Mouse (Mus musculus): ENCODE results near the gene Il10rb.

Gene Il10rb

DNA sequence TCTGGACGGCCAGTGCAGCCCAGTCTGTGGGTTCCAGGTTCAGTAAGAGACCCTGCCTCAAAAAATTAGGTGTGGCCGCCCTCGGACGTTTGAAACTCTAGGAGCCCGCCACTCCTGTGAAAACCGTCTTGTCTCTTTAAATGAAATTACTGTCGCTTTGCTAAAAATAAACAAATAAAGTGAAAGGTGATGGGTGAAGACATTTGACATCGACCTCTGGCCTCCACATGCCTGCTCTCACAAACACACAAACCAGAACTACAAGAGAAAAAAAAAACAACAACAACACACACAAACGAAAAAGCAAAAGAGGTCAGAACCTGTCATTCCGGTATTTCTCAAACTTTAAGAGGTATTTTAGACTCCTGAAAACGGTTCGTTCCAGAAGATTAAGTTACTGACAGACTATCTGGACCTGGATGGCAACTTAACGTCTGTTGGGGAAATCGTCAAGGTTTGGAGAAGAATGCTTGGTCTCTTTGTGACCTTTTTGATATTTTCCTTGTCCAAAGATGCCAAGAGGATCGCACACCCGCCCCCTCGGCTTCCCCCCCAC is 27.5 kb upstream of the Il10rb start:
- CTCF ChIA-PET, result interaction anchor here in 1 of 4 experiments (0.6 kb wide), 1 partner anchor 149 kb away, joined by 4 read pairs; no protein-coding TSS in a partner anchor
- POLR2A ChIA-PET, result interaction anchor here in 3 of 4 experiments (0.6 to 1.6 kb wide), 6 partner anchors 15 to 334 kb away, joined by 3 to 5 read pairs (median 4); partner anchors contain the start of genes Gart (in 1 of the 3), Ifnar1 (in 1 of the 3), Paxbp1 (in 1 of the 3) and Son (in 1 of the 3)

- POLR2A ChIA-PET, result interaction anchor here in 2 of 4 experiments (0.8 to 1.6 kb wide), 4 partner anchors 15 to 335 kb away, joined by 3 to 5 read pairs (median 4); partner anchors contain the start of genes Ifnar1 (in 1 of the 2) and Paxbp1 (in 1 of the 2)
Measured at GRCm38 (mm10) chr16:91378991-91379390, 27.0 kb upstream of the Il10rb start.

GRCm38 (mm10) chr16:91379412-91379811 is 26.6 kb upstream of the Il10rb start:
- POLR2A ChIA-PET, result interaction anchor here in 3 of 4 experiments (0.5 to 1.6 kb wide), 5 partner anchors 16 to 335 kb away, joined by 3 to 5 read pairs (median 3); partner anchors contain the start of genes Ifnar1 (in 1 of the 3) and Paxbp1 (in 1 of the 3)
- CTCF ChIA-PET, result interaction anchor here in 2 of 4 experiments (0.6 to 0.7 kb wide), 2 partner anchors 148 to 175 kb away, joined by 3 to 4 read pairs; no protein-coding TSS in a partner anchor

More at GRCm38 (mm10) chr16:91378991-91379390, 27.0 kb upstream of the Il10rb start:
- CTCF ChIA-PET, result interaction anchor here in 2 of 4 experiments (0.6 to 0.7 kb wide), 2 partner anchors 148 to 176 kb away, joined by 3 to 4 read pairs; no protein-coding TSS in a partner anchor

- POLR2A ChIA-PET, result interaction anchor here in 2 of 4 experiments (0.9 to 1.6 kb wide), 3 partner anchors 8 to 285 kb away, joined by 3 to 5 read pairs (median 3); partner anchors contain the start of genes Ifnar1 (in 1 of the 2) and Ifnar2 (in 1 of the 2)
- CTCF ChIA-PET, result interaction anchor here in 1 of 4 experiments (0.6 kb wide), 1 partner anchor 23 kb away, joined by 3 read pairs; no protein-coding TSS in a partner anchor
Measured at GRCm38 (mm10) chr16:91380151-91380550, 25.8 kb upstream of the Il10rb start.

DNA sequence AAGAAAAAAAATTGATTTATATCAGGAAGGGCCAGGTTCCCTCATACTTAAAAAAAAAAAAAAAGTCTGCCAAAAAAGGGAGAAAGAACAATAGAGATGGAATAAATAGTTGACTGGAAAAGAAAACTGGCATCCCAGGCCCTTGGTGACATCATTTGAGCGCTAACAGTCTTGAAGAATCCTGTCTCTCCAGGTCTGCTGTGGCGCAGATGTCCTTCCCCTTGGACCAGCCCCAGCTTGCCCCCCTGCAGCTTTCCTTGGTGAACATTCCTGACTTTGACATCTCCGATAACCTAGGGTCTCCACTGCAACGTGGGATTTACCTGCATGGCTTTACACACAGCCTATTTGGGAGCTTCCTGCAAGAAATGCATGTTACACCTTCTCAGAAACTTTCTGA is 24.4 kb upstream of the Il10rb start:
- ChIA-PET CTCF (interaction anchor here in 1 of 4 experiments (0.5 to 1.4 kb wide), 2 partner anchors 9 to 23 kb away, joined by 6 to 7 read pairs; no protein-coding TSS in a partner anchor), POLR2A (interaction anchor here in 2 of 4 experiments (0.6 to 2.2 kb wide), 3 partner anchors 8 to 145 kb away, joined by 3 to 6 read pairs (median 3); partner anchors contain the start of gene Ifnar2 (in 1 of the 2))

- POLR2A ChIA-PET, result interaction anchor here in 1 of 4 experiments (2.2 kb wide), 1 partner anchor 9 kb away, joined by 6 read pairs; the partner anchor contains the start of gene Ifnar2
Measured at GRCm38 (mm10) chr16:91382261-91382790, 23.6 kb upstream of the Il10rb start.

DNA sequence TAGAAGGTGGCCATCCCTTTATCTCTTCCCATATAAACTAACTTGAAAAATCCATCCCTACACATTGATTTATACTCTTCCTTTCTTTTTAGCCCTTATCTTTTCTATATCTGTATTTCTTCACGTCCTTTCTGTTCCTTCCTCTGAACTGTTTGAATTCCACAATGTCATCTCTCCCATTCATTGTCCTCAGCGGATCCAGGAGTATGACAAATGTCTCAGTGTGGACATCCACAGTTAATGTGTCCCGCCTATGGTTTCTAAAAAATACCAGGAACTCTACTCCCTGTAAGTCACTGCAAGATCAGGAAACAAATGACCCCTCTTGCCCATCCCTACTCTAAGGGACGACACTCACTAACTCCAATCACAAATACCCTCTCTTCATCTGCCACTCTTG is 21.7 kb upstream of the Il10rb start:
- ChIA-PET CTCF (interaction anchor here in 1 of 4 experiments (0.9 kb wide), 1 partner anchor 160 kb away, joined by 3 read pairs; the partner anchor contains the start of gene Olig2), POLR2A (interaction anchor here in 2 of 4 experiments (0.5 to 0.9 kb wide), 2 partner anchors 9 to 262 kb away, joined by 3 read pairs; partner anchors contain the start of gene Gart (in 1 of the 2))

More at GRCm38 (mm10) chr16:91382261-91382790, 23.6 kb upstream of the Il10rb start:
- CTCF ChIA-PET, result interaction anchor here in 2 of 4 experiments (0.9 to 1.4 kb wide), 2 partner anchors 24 kb away, joined by 3 to 7 read pairs; no protein-coding TSS in a partner anchor

GRCm38 (mm10) chr16:91385621-91386020 is 20.3 kb upstream of the Il10rb start:
- ChIA-PET CTCF (interaction anchor here in 1 of 4 experiments (0.6 kb wide), 1 partner anchor 127 kb away, joined by 4 read pairs; no protein-coding TSS in a partner anchor), POLR2A (interaction anchor here in 3 of 4 experiments (0.7 to 1.4 kb wide), 3 partner anchors 9 to 636 kb away, joined by 3 to 5 read pairs (median 4); no protein-coding TSS in a partner anchor)

DNA sequence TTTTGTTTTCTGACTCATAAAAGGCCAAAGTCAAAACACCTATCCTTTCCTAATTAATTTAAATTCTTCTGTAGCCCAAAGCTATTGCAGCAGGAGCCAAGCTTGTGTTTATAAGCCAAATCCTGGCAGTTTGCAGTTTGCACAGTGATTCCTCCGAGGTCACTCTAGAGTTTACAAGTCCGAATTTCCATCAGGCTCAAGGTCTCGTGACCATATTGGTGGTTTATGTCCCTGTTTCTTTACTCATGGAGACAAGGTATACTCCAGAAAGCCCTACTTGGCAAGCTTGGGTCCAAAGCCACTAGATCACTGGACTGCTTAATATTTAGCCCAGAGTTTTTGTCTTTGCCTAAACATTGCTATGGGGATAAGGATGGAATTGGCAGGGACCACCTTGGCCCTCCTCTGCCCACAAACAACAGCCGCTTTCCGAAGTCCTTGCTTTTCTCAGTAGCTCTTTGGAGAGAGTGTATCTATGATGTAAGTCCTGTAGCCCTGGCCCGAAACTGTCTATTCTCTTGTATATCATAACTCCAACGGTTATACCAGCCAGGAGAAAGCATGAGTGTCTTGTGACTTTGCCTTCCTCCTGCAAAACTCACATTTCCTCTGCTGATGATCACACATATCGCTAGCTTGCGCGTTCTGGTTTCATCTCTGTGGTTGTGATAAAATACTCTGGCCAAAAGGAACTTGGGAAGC is 19.4 kb upstream of the Il10rb start:
- ChIA-PET POLR2A (interaction anchor here in 1 of 4 experiments (1.4 kb wide), 1 partner anchor 10 kb away, joined by 4 read pairs; no protein-coding TSS in a partner anchor), CTCF (interaction anchor here in 1 of 4 experiments (1.0 kb wide), 1 partner anchor 28 kb away, joined by 9 read pairs; no protein-coding TSS in a partner anchor)

- POLR2A ChIA-PET, result interaction anchor here in 1 of 4 experiments (1.4 kb wide), 1 partner anchor 11 kb away, joined by 4 read pairs; no protein-coding TSS in a partner anchor
- CTCF ChIA-PET, result interaction anchor here in 1 of 4 experiments (1.0 kb wide), 1 partner anchor 28 kb away, joined by 9 read pairs; no protein-coding TSS in a partner anchor
Measured at GRCm38 (mm10) chr16:91387121-91387486, 18.9 kb upstream of the Il10rb start.

DNA sequence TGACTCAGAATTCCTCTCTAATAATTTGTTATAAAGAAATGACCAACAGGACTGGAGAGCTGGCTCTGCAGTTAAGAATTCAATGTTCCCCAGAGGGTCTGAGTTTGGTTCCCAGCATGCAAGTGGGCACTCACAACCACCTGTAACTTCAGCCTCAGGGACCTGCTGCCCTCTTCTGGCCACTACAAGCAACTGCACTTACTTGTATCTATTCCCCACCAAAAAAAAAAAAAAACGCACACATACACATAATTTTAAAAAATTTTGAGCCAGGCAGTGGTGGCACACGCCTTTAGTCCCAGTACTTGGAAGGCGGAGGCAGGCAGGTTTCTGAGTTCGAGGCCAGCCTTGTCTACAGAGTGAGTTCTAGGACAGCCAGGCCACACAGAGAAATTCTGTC is 15.9 kb upstream of the Il10rb start:
- CTCF ChIA-PET, result interaction anchor here (0.6 to 1.2 kb wide), 8 partner anchors 8 to 1233 kb away, joined by 3 to 8 read pairs (median 3); no protein-coding TSS in a partner anchor
- POLR2A ChIA-PET, result interaction anchor here in 1 of 4 experiments (0.7 kb wide), 1 partner anchor 200 kb away, joined by 3 read pairs; no protein-coding TSS in a partner anchor

- ChIA-PET CTCF (interaction anchor here in 1 of 4 experiments (0.6 kb wide), 1 partner anchor 645 kb away, joined by 3 read pairs; no protein-coding TSS in a partner anchor), POLR2A (no interaction called here)
Measured at GRCm38 (mm10) chr16:91391421-91391820, 14.5 kb upstream of the Il10rb start, which contains the start of gene Gm21970. Gene Gm21970, plus strand, starts transcription at chr16:91391721.

DNA sequence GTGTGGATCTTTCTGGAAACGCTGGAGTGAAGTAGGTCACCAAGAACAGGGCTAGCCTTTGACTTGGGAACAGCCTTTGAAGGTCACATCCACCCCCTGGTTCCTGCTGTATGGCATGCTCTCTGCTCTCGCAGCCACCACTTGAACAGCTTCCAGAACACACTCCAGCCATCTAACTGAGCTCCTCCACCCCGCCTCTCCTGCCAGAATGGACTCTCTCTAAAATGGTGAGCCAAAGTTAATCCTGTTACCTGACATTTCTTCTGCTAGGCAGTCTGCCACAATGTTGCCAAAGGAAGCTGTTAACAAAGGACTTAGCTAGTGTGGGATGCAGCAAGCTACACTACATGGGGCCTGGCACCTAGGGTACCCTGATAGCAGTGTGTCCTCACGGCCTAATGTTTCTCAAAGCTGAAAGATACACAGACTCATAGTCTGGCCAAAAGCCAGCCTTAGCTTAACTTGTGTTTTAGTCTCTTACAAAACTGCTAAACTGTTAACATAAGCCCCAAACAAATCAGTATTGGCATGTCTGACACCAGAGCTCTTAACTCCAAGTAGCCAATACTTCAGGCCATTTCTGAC is 11.0 kb upstream of the Il10rb start:
- ChIA-PET CTCF (interaction anchor here in 3 of 4 experiments (0.6 to 1.7 kb wide), 4 partner anchors 12 to 172 kb away, joined by 3 to 8 read pairs (median 4); no protein-coding TSS in a partner anchor), POLR2A (interaction anchor here in 2 of 4 experiments (0.6 to 1.5 kb wide), 5 partner anchors 11 to 226 kb away, joined by 3 to 4 read pairs (median 3); partner anchors contain the start of gene Il10rb (in 2 of the 2))

GRCm38 (mm10) chr16:91395633-91396392 is 10.2 kb upstream of the Il10rb start:
- ChIA-PET POLR2A (interaction anchor here in 2 of 4 experiments (0.6 to 1.5 kb wide), 5 partner anchors 10 to 100 kb away, joined by 3 to 4 read pairs (median 3); partner anchors contain the start of gene Il10rb (in 2 of the 2)), CTCF (interaction anchor here in 3 of 4 experiments (0.7 to 1.7 kb wide), 3 partner anchors 10 to 37 kb away, joined by 3 to 8 read pairs (median 4); partner anchors contain the start of gene Il10rb (in 1 of the 3))

DNA sequence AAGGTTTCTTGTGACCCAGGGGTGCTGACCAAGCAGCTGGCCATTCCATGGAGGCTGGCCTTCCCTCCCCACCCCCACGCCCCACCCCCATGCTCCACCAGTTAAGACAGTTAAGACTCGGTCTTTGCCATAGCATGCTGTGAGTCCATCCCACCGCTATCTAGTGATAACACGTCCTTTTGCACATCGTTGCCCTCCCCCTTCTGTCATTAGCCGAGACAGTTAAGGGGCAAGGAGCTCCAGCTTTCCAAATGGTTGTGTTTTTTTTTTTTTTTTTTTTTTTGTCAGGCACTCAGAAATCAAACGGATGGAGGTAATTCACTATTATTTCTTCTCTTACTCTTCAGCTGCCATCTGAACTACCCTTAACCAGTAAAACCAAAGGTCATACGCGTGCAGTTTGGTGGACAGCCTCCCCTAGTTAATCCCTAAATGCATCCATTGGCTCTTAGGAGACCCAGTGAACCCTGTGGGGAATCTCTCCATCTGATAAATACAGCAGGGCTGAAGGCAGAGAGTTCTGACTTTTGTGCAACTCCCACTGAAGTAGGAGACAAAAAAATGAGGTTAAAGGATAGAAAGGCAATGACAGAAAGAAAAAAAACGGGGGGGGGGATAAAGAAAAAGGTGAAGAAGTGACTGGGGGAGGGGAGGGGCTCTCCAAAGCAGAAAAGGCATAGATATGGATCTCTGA is 9.0 kb upstream of the Il10rb start:
- ChIA-PET POLR2A (interaction anchor here in 3 of 4 experiments (0.6 to 1.2 kb wide), 3 partner anchors 10 to 578 kb away, joined by 3 to 11 read pairs (median 5); no protein-coding TSS in a partner anchor), CTCF (interaction anchor here in 1 of 4 experiments (0.7 kb wide), 1 partner anchor 38 kb away, joined by 4 read pairs; no protein-coding TSS in a partner anchor)
